Mouse (Mus musculus) heart, adult 2 months (tissue): ENCODE measurements around the gene Rtn1. TPM values are rescaled to one million over a fixed set of nuclear protein-coding genes. Genes with fewer than 3 reads are reported as not detected.

Experiments
- DNase-seq, 2 experiments: peaks; one replicate each; pipeline ENCODE4 v3.0.0; 2021
- H3K27ac ChIP-seq: fragments of 200-600 bp; 2 replicates; pipeline ENCODE4 v1.8.1; 2022
- H3K27me3 ChIP-seq: fragments of 200-500 bp; 2 replicates; pipeline ENCODE4 v1.6.1; 2012; ENCODE audit warnings: mild to moderate bottlenecking, low read length, inconsistent platforms, mixed read lengths; ENCODE audit not compliant: control insufficient read depth, insufficient read depth
- H3K36me3 ChIP-seq: fragments of 200-500 bp; 2 replicates; pipeline ENCODE4 v1.6.1; 2012; ENCODE audit warnings: low read length, inconsistent platforms; ENCODE audit not compliant: control insufficient read depth, insufficient read depth
- H3K4me1 ChIP-seq: fragments of 200-500 bp; 2 replicates; pipeline ENCODE4 v1.6.1; 2011; ENCODE audit warnings: low read length; ENCODE audit not compliant: control insufficient read depth, insufficient read depth
- H3K4me3 ChIP-seq: fragments of 200-600 bp; 2 replicates; pipeline ENCODE4 v1.8.1; 2022
- H3K79me2 ChIP-seq: fragments of 200-500 bp; replicated peaks from 2 replicates; pipeline ENCODE4 v1.6.1; 2012; ENCODE audit warnings: mild to moderate bottlenecking, inconsistent platforms, low read length, moderate library complexity, mixed read lengths; ENCODE audit not compliant: control insufficient read depth, insufficient read depth
- H3K9ac ChIP-seq: fragments of 200-500 bp; 2 replicates; pipeline ENCODE4 v1.6.1; 2012; ENCODE audit warnings: low read depth, mild to moderate bottlenecking, control low read depth, inconsistent platforms, low read length, mixed read lengths
- CTCF ChIP-seq: fragments of 200-600 bp; IDR thresholded peaks from 2 replicates; pipeline ENCODE4 v1.8.1; 2022; ENCODE audit warnings: antibody characterized with exemption, mild to moderate bottlenecking, moderate library complexity
- EP300 ChIP-seq: fragments of 200-500 bp; IDR thresholded peaks from 2 replicates; pipeline ENCODE4 v1.6.1; 2011; ENCODE audit warnings: low read depth, low read length, control low read depth; ENCODE audit not compliant: insufficient read depth
- POLR2A ChIP-seq: fragments of 200-500 bp; IDR thresholded peaks from 2 replicates; pipeline ENCODE4 v1.6.1; 2011; ENCODE audit warnings: mild to moderate bottlenecking, low read depth, low read length, control low read depth; ENCODE audit not compliant: insufficient read depth
- WGBS: fragments of 180-500 bp; shearing (Covaris S2); methylation state at CpG from one replicate; pipeline ENCODE4 v1.1.7; 2018; 5-methylcytosine and 5-hydroxymethylcytosine counted together
- intact Hi-C: fragments of 180-260 bp; cut with DNase I; formaldehyde crosslinking; loops from one replicate; pipeline ENCODE4 v1.15.1; 2025
- polyA plus RNA-seq: library from polyadenylated mRNA; depleted of rRNA; stranded (reverse); fragments of >200 nt; gene quantifications from 2 replicates; pipeline ENCODE4 v1.2.3, GENCODE M21; 2012
- total RNA-seq, 2 experiments: library from RNA; stranded (reverse); gene quantifications; 2 replicates each; pipeline ENCODE4 v1.2.3; 2021

Gene Rtn1
- total and polyA plus RNA-seq, 3 experiments, result 2.9 to 3.8 (median 3.5) TPM

- WGBS, result 67% methylated on average over 5 of the region's 5 CpGs
- no peak for DNase-seq
- no peaks in the 10 kb centered on the region for H3K79me2 ChIP-seq
- no peak overlapping the region for H3K9ac ChIP-seq
- no peaks in the 10 kb centered on the region for H3K27me3 ChIP-seq
- TF ChIP-seq CTCF (no peak), EP300 (no peak), POLR2A (no peak)
- H3K36me3 ChIP-seq, result no peaks in the 10 kb centered on the region
- no peak overlapping the region for H3K4me3 ChIP-seq
- H3K4me1 ChIP-seq, result no peaks in the 10 kb centered on the region
- intact Hi-C loops, result no loop called here
- H3K27ac ChIP-seq, result no peak overlapping the region
Observed at GRCm38 (mm10) chr12:72305421-72305820, 103.4 kb downstream of the Rtn1 start.

- Histone ChIP-seq H3K36me3 (no peaks in the 10 kb centered on the region), H3K9ac (no peak overlapping the region), H3K4me3 (no peak overlapping the region), H3K4me1 (no peaks in the 10 kb centered on the region), H3K27me3 (no peaks in the 10 kb centered on the region), H3K27ac (no peak overlapping the region), H3K79me2 (no peaks in the 10 kb centered on the region)
- intact Hi-C loops, result no loop called here
- TF ChIP-seq CTCF (no peak), POLR2A (no peak), EP300 (no peak)
- no peak for DNase-seq
- WGBS, result 65% methylated on average over 5 of the region's 5 CpGs
Observed at GRCm38 (mm10) chr12:72304985-72305384, 103.9 kb downstream of the Rtn1 start.

- 76% methylated on average over 5 of the region's 5 CpGs for WGBS
- no peak for TF ChIP-seq CTCF
- no peak for TF ChIP-seq POLR2A
- TF ChIP-seq EP300, result no peak
- intact Hi-C loops, result no loop called here
Observed at GRCm38 (mm10) chr12:72304347-72304688, 104.5 kb downstream of the Rtn1 start.

GRCm38 (mm10) chr12:72303624-72304346 lies 105.1 kb downstream of the Rtn1 start:
- TF ChIP-seq EP300, result no peak
- WGBS, result 64% methylated on average over 37 of the region's 37 CpGs
- Histone ChIP-seq H3K9ac (no peak overlapping the region), H3K27me3 (no peaks in the 10 kb centered on the region), H3K4me1 (no peaks in the 10 kb centered on the region), H3K79me2 (no peaks in the 10 kb centered on the region), H3K4me3 (no peak overlapping the region), H3K27ac (no peak overlapping the region), H3K36me3 (no peaks in the 10 kb centered on the region)
- DNase-seq, result no peak
- intact Hi-C loops, result no loop called here

More at GRCm38 (mm10) chr12:72304347-72304688, 104.5 kb downstream of the Rtn1 start:
- Histone ChIP-seq H3K27me3 (no peaks in the 10 kb centered on the region), H3K36me3 (no peaks in the 10 kb centered on the region), H3K27ac (no peak overlapping the region), H3K79me2 (no peaks in the 10 kb centered on the region), H3K4me3 (no peak overlapping the region), H3K9ac (no peak overlapping the region), H3K4me1 (no peaks in the 10 kb centered on the region)
- no peak for DNase-seq

- Histone ChIP-seq H3K27ac (no peak overlapping the region), H3K9ac (no peak overlapping the region), H3K79me2 (no peaks in the 10 kb centered on the region), H3K36me3 (no peaks in the 10 kb centered on the region), H3K4me1 (no peaks in the 10 kb centered on the region), H3K4me3 (no peak overlapping the region), H3K27me3 (no peaks in the 10 kb centered on the region)
- no peak for DNase-seq
- intact Hi-C loops, result no loop called here
- TF ChIP-seq CTCF, result no peak
- 74% methylated on average over 8 of the region's 8 CpGs for WGBS
Observed at GRCm38 (mm10) chr12:72301431-72301830, 107.4 kb downstream of the Rtn1 start.

- Histone ChIP-seq H3K79me2 (no peaks in the 10 kb centered on the region), H3K36me3 (no peaks in the 10 kb centered on the region), H3K27me3 (no peaks in the 10 kb centered on the region), H3K9ac (no peak overlapping the region), H3K4me1 (no peaks in the 10 kb centered on the region), H3K4me3 (no peak overlapping the region), H3K27ac (no peak overlapping the region)
- DNase-seq, result no peak
- intact Hi-C loops, result no loop called here
- 74% methylated on average over 8 of the region's 8 CpGs for WGBS
- no peak for TF ChIP-seq EP300
- no peak for TF ChIP-seq POLR2A
- no peak for TF ChIP-seq CTCF
Observed at GRCm38 (mm10) chr12:72300971-72301370, 107.9 kb downstream of the Rtn1 start.
